Mouse (Mus musculus): ENCODE measurements around the gene Mrgprd. TPM values are rescaled to one million over a fixed set of nuclear protein-coding genes. Genes with fewer than 3 reads are reported as not detected.

Gene Mrgprd
- polyA plus RNA-seq, 1 experiment: not detected

GRCm38 (mm10) chr7:145312137-145312536, 2.5 kb upstream of the Mrgprd start:
- no peaks in the 10 kb centered on the region for H3K36me3 ChIP-seq (ENCODE audit: control insufficient read depth)
- H3K27me3 ChIP-seq (ENCODE audit: control insufficient read depth): no peaks in the 10 kb centered on the region
- H3K4me1 ChIP-seq (ENCODE audit: control insufficient read depth): no peaks in the 10 kb centered on the region
- TF ChIP-seq GATA1 (IDR thresholded peaks at IDR 0.05; ENCODE audit: low read length): no peak
- TF ChIP-seq TAL1 (IDR thresholded peaks at IDR 0.05; ENCODE audit: low read length): no peak
- no peaks in the 10 kb centered on the region; the same call in 1 of the 2 replicates for H3K9me3 ChIP-seq (ENCODE audit: control insufficient read depth, low read length)
- no peak overlapping the region for H3K4me3 ChIP-seq (replicated peaks)

- no peaks in the 10 kb centered on the region for H3K4me1 ChIP-seq (ENCODE audit: control insufficient read depth)
- no peaks in the 10 kb centered on the region for H3K36me3 ChIP-seq (ENCODE audit: control insufficient read depth)
- TF ChIP-seq TAL1 (IDR thresholded peaks at IDR 0.05; ENCODE audit: low read length) (no peak), GATA1 (IDR thresholded peaks at IDR 0.05; ENCODE audit: low read length) (no peak)
- H3K9me3 ChIP-seq (ENCODE audit: control insufficient read depth, low read length): no peaks in the 10 kb centered on the region
- H3K4me3 ChIP-seq (replicated peaks): no peak overlapping the region
- no peaks in the 10 kb centered on the region for H3K27me3 ChIP-seq (ENCODE audit: control insufficient read depth)
Observed at GRCm38 (mm10) chr7:145317522-145317921, 2.9 kb downstream of the Mrgprd start.

GRCm38 (mm10) chr7:145319481-145319880, 4.8 kb downstream of the Mrgprd start:
- no peak overlapping the region for H3K4me3 ChIP-seq (replicated peaks)
- TF ChIP-seq TAL1 (IDR thresholded peaks at IDR 0.05; ENCODE audit: low read length): no peak
- TF ChIP-seq GATA1 (IDR thresholded peaks at IDR 0.05; ENCODE audit: low read length): no peak
- H3K9me3 ChIP-seq (ENCODE audit: control insufficient read depth, low read length): no peaks in the 10 kb centered on the region
- no peaks in the 10 kb centered on the region for H3K36me3 ChIP-seq (ENCODE audit: control insufficient read depth)
- no peaks in the 10 kb centered on the region for H3K4me1 ChIP-seq (ENCODE audit: control insufficient read depth)
- H3K27me3 ChIP-seq (ENCODE audit: control insufficient read depth): no peaks in the 10 kb centered on the region

- no peaks in the 10 kb centered on the region for H3K36me3 ChIP-seq (ENCODE audit: control insufficient read depth)
- no peaks in the 10 kb centered on the region for H3K9me3 ChIP-seq (ENCODE audit: control insufficient read depth, low read length)
- H3K4me1 ChIP-seq (ENCODE audit: control insufficient read depth): peaks cover 5% of the 10 kb centered on the region
- no peak overlapping the region for H3K4me3 ChIP-seq (replicated peaks)
- TF ChIP-seq TAL1 (IDR thresholded peaks at IDR 0.05; ENCODE audit: low read length) (no peak), GATA1 (IDR thresholded peaks at IDR 0.05; ENCODE audit: low read length) (no peak)
- H3K27me3 ChIP-seq (ENCODE audit: control insufficient read depth): no peaks in the 10 kb centered on the region
Observed at GRCm38 (mm10) chr7:145323607-145324006, 9.0 kb downstream of the Mrgprd start.

- Histone ChIP-seq H3K9me3 (ENCODE audit: control insufficient read depth, low read length) (no peaks in the 10 kb centered on the region), H3K4me3 (replicated peaks) (no peak overlapping the region), H3K36me3 (ENCODE audit: control insufficient read depth) (no peaks in the 10 kb centered on the region), H3K27me3 (ENCODE audit: control insufficient read depth) (no peaks in the 10 kb centered on the region), H3K4me1 (ENCODE audit: control insufficient read depth) (peaks cover 5% of the 10 kb centered on the region)
- TF ChIP-seq GATA1 (IDR thresholded peaks at IDR 0.05; ENCODE audit: low read length) (no peak), TAL1 (IDR thresholded peaks at IDR 0.05; ENCODE audit: low read length) (no peak)
Observed at GRCm38 (mm10) chr7:145325697-145326096, 11.1 kb downstream of the Mrgprd start.

GRCm38 (mm10) chr7:145329982-145330381, 15.3 kb downstream of the Mrgprd start:
- no peaks in the 10 kb centered on the region for H3K36me3 ChIP-seq (ENCODE audit: control insufficient read depth)
- H3K27me3 ChIP-seq (ENCODE audit: control insufficient read depth): no peaks in the 10 kb centered on the region
- H3K4me1 ChIP-seq (ENCODE audit: control insufficient read depth): peaks cover 5% of the 10 kb centered on the region
- H3K4me3 ChIP-seq (replicated peaks): no peak overlapping the region
- no peaks in the 10 kb centered on the region for H3K9me3 ChIP-seq (ENCODE audit: control insufficient read depth, low read length)
- TF ChIP-seq GATA1 (IDR thresholded peaks at IDR 0.05; ENCODE audit: low read length): no peak
- no peak for TF ChIP-seq TAL1 (IDR thresholded peaks at IDR 0.05; ENCODE audit: low read length)

- Histone ChIP-seq H3K36me3 (ENCODE audit: control insufficient read depth) (no peaks in the 10 kb centered on the region), H3K27me3 (ENCODE audit: control insufficient read depth) (no peaks in the 10 kb centered on the region), H3K4me3 (replicated peaks) (no peak overlapping the region), H3K4me1 (ENCODE audit: control insufficient read depth) (peaks cover 4% of the 10 kb centered on the region), H3K9me3 (ENCODE audit: control insufficient read depth, low read length) (no peaks in the 10 kb centered on the region)
- TF ChIP-seq GATA1 (IDR thresholded peaks at IDR 0.05; ENCODE audit: low read length): no peak
- no peak for TF ChIP-seq TAL1 (IDR thresholded peaks at IDR 0.05; ENCODE audit: low read length)
Observed at GRCm38 (mm10) chr7:145330641-145331040, 16.0 kb downstream of the Mrgprd start.

DNA sequence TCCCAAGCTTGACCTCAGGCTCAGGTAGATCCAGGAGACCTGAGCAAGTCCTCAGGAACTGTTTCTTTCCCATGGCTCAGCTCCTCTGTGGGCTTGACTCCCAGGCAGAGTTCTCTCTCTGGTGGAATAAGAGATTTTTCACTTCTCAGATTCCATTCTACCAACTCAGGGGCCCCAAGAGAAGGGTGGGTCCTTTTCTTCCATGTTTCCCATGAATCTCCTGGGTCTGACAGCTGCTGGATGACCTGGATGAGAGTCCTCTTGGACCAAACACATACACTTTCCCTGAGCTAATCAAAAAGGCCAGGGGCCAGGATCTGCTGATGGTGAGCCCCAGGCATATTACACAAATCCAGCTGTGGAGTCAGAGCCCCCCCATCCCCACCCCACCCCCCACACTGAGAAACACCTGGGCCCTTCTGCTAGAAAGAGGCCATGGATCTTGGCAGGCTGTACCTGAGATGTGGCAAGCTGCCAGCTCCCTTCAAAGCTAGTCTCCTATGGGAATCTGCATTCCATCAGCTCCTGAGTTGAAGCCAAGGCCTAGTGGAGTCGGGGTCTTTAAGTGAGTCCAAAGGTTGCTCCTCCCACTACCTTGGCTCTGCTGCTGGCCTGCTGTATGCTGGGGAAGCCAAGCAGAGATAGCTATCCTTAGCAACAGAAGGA, 17.9 kb downstream of the Mrgprd start:
- Histone ChIP-seq H3K36me3 (ENCODE audit: control insufficient read depth) (no peaks in the 10 kb centered on the region), H3K9me3 (ENCODE audit: control insufficient read depth, low read length) (no peaks in the 10 kb centered on the region), H3K4me1 (ENCODE audit: control insufficient read depth) (no peaks in the 10 kb centered on the region), H3K27me3 (ENCODE audit: control insufficient read depth) (no peaks in the 10 kb centered on the region), H3K4me3 (replicated peaks) (no peak overlapping the region)
- TF ChIP-seq TAL1 (IDR thresholded peaks at IDR 0.05; ENCODE audit: low read length) (no peak), GATA1 (IDR thresholded peaks at IDR 0.05; ENCODE audit: low read length) (no peak)

DNA sequence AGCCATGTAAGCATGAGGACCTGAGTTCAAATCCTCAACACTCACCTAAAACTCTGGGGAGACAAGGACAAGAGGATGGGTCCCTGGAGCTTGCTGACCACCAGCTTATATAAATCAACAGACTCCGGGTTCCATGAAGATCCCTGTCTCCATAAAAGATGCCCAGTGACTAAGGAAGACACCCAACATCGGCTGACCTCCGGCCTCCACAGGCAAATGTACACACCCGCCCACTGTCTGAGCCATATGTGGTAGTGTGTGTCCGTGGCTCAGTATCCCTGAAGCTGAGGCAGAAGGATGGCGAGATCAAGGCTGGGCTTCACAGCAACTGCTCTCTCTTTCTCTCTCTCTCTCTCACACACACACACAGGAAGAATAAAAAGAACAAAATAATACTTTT, 19.3 kb downstream of the Mrgprd start:
- Histone ChIP-seq H3K4me3 (replicated peaks) (no peak overlapping the region), H3K9me3 (ENCODE audit: control insufficient read depth, low read length) (no peaks in the 10 kb centered on the region), H3K4me1 (ENCODE audit: control insufficient read depth) (no peaks in the 10 kb centered on the region), H3K36me3 (ENCODE audit: control insufficient read depth) (no peaks in the 10 kb centered on the region), H3K27me3 (ENCODE audit: control insufficient read depth) (no peaks in the 10 kb centered on the region)
- TF ChIP-seq TAL1 (IDR thresholded peaks at IDR 0.05; ENCODE audit: low read length) (no peak), GATA1 (IDR thresholded peaks at IDR 0.05; ENCODE audit: low read length) (no peak)

Data from erythroblast, embryonic 14.5 days (primary cell).